Mouse (Mus musculus) midbrain, embryonic 16.5 days (tissue): Measurements from ENCODE around the gene Coil. TPM values are rescaled to one million over a fixed set of nuclear protein-coding genes. Genes with fewer than 3 reads are reported as not detected.

Source experiments
- ATAC-seq: fragments of 200-750 bp; cut with Nextera tagmentation; 2 replicates; pipeline ENCODE4 v1.8.0; 2017; ENCODE audit warnings: moderate TSS enrichment
- H3K27ac ChIP-seq: fragments of 300-500 bp; sonication (generic); 2 replicates; pipeline ENCODE4 v1.5.1; 2014; ENCODE audit warnings: mild to moderate bottlenecking, low read length, mixed read lengths
- H3K27me3 ChIP-seq: fragments of 300-500 bp; sonication (generic); 2 replicates; pipeline ENCODE4 v1.6.1; 2014; ENCODE audit warnings: low read depth, low read length, mixed read lengths; ENCODE audit not compliant: control insufficient read depth, insufficient read depth
- H3K36me3 ChIP-seq: fragments of 300-500 bp; sonication (generic); 2 replicates; pipeline ENCODE4 v1.6.1; 2014; ENCODE audit warnings: mild to moderate bottlenecking, low read length, moderate library complexity, mixed read lengths; ENCODE audit not compliant: control insufficient read depth, insufficient read depth
- H3K4me1 ChIP-seq: fragments of 300-500 bp; sonication (generic); 2 replicates; pipeline ENCODE4 v1.6.1; 2014; ENCODE audit warnings: mild to moderate bottlenecking, low read length, mixed read lengths; ENCODE audit not compliant: control insufficient read depth, insufficient read depth
- H3K4me2 ChIP-seq: fragments of 300-500 bp; sonication (generic); 2 replicates; pipeline ENCODE4 v1.6.1; 2014; ENCODE audit warnings: mild to moderate bottlenecking, low read length, mixed read lengths
- H3K4me3 ChIP-seq: fragments of 300-500 bp; sonication (generic); 2 replicates; pipeline ENCODE4 v1.5.1; 2014; ENCODE audit warnings: low read depth, mild to moderate bottlenecking, low read length, moderate library complexity, mixed read lengths
- H3K9ac ChIP-seq: fragments of 300-500 bp; sonication (generic); 2 replicates; pipeline ENCODE4 v1.6.1; 2014; ENCODE audit warnings: low read depth, low read length, mixed read lengths
- H3K9me3 ChIP-seq: fragments of 300-500 bp; sonication (generic); replicated peaks from 2 replicates; pipeline ENCODE4 v1.6.1; 2014; ENCODE audit warnings: mild to moderate bottlenecking, low read length, mixed read lengths; ENCODE audit not compliant: control insufficient read depth, poor library complexity, severe bottlenecking
- WGBS: fragments of 180-500 bp; shearing (Covaris S2); extraction: QIAGEN DNeasy Blood & Tissue Kit; methylation state at CpG from one replicate; pipeline ENCODE4 v1.1.7; 2014; 5-methylcytosine and 5-hydroxymethylcytosine counted together
- polyA plus RNA-seq: library from polyadenylated mRNA; unstranded; fragments of >200 nt; fragmentation: Nextera tagmentation; extraction: Ambion mirVana; gene quantifications from 2 replicates; pipeline ENCODE4 v1.2.1, GENCODE M21; 2015

Coil gene
- polyA plus RNA-seq, 1 experiment from 2014 or later = 30.4 TPM

DNA sequence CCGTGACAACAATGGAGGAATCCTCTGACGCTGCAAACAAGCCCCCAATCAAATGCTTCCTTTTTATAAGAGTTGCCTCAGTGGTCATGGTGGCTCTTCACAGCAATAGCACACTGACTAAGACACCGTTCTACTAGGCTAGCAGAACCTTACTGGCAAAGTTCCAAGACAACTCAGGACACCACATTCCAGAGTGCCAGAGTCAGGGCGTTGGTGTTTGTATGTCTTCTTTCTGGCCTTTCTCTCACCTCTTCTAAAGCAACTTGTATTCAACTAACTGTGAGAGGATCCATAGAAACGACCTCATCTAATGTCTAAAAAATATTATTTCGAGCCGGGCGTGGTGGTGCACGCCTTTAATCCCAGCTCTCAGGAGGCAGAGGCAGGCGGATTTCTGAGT, 53.4 kb downstream of the Coil start:
- Histone ChIP-seq H3K27me3 (no peaks in the 10 kb centered on the region), H3K4me3 (no peak overlapping the region), H3K36me3 (no peaks in the 10 kb centered on the region), H3K4me2 (no peak overlapping the region), H3K4me1 (no peaks in the 10 kb centered on the region), H3K9ac (no peak overlapping the region), H3K27ac (no peak overlapping the region), H3K9me3 (no peaks in the 10 kb centered on the region)
- ATAC-seq = no peak
- 74% methylated on average over 10 of the region's 10 CpGs for WGBS

DNA sequence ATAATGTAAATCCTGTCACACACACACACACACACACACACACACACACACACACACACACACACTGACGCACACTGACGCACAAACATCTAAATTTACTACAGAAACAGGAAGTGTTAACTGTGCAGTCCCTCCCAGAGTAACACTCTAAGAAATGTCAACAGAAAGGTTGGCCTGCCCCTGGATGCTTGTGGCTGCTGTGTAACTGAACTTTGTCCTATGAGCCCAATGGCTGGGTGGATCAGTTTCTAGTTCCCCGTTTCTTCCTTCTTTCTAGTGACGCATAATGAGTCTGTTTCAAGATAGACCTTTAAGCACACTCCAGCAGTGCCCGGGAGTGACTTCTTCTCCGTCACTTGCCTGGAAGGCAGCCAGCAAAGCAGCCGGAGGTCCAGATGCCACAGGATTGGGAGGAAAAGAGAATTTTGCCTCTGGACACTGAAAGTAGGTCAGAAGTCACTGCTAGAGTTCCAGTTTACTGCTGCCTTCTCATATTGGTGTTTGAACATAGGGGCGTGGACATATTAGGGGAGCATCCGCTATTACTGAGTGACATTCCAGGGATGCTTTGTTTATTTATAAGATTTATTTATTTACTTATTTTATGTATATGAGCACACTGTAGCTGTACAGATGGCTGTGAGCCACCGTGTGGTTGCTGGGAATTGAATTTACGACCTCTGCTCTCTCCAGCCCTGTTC, 54.3 kb downstream of the Coil start:
- no peaks in the 10 kb centered on the region for H3K9me3 ChIP-seq
- no peaks in the 10 kb centered on the region for H3K27me3 ChIP-seq
- H3K27ac ChIP-seq = no peak overlapping the region
- no peak overlapping the region for H3K4me3 ChIP-seq
- no peaks in the 10 kb centered on the region for H3K4me1 ChIP-seq
- ATAC-seq = no peak
- no peak overlapping the region for H3K9ac ChIP-seq
- 59% methylated on average over 11 of the region's 11 CpGs for WGBS
- H3K4me2 ChIP-seq = no peak overlapping the region
- no peaks in the 10 kb centered on the region for H3K36me3 ChIP-seq

DNA sequence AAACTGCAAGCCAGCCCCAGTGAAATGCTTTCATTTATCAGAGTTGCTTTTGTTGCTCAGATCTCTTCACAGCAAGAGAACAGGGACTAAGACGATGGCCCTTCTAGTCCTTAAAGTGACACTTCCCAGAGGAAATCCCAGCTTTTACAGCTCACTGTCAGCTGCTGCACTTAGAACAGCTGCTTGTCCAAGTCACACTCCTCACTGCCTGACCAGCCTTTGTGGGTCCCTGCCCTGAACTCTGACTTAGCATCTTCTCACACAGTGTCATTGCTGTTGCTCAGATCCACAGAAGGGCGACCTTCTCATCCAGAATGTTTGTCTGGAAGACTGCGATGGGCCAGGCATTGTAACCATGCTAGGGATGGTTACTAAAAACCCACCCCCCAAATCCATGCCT, 55.6 kb downstream of the Coil start:
- WGBS = 77% methylated on average over 3 of the region's 3 CpGs
- no peak for ATAC-seq

DNA sequence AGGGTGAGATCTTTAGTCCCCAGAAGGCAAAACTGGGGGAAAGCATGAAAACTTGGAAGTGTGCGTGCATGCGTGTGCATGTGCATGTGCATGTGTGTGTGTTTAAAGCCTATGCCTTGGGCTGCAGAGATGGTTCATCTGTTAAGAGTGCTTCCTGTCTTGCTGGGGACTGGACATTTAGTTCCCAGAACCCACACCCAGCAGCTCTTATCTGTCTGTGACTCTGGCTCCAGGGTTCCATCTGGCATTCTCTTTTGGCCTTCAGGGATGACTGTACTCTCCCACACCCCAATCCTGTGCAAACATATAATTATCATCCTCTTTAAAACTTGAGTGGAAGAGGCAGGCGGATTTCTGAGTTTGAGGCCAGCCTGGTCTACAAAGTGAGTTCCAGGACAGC, 56.1 kb downstream of the Coil start:
- 92% methylated on average over 3 of the region's 3 CpGs for WGBS
- Histone ChIP-seq H3K9me3 (no peaks in the 10 kb centered on the region), H3K27me3 (no peaks in the 10 kb centered on the region)

More for the DNA sequence above, 55.6 kb downstream of the Coil start:
- H3K4me3 ChIP-seq = no peak overlapping the region
- no peaks in the 10 kb centered on the region for H3K9me3 ChIP-seq
- H3K9ac ChIP-seq = no peak overlapping the region
- H3K36me3 ChIP-seq = no peaks in the 10 kb centered on the region
- no peak overlapping the region for H3K27ac ChIP-seq
- H3K4me1 ChIP-seq = no peaks in the 10 kb centered on the region
- no peaks in the 10 kb centered on the region for H3K27me3 ChIP-seq
- H3K4me2 ChIP-seq = no peak overlapping the region

DNA sequence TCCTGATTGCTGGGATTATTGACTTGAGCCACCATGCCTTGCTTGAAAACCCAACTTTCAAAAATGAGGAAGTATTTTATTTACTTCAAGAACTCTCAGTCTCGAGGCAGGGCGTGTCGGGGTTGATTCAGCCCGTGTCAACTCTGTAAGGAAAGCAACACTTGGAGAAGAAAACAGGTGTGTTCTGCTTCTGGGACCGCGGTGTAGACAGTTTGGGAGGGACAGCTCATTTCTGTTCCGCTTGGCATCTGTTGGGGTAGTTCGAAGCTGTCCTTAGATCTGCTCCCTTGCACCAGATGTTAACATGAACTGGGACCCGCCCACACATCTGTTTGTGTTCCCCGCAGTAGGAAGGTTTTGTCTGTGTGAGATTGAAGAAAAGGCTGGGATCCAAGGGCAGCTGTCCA, 57.9 kb downstream of the Coil start:
- H3K4me3 ChIP-seq = no peak overlapping the region
- 78% methylated on average over 10 of the region's 10 CpGs for WGBS
- H3K4me2 ChIP-seq = no peak overlapping the region
- no peak overlapping the region for H3K27ac ChIP-seq
- no peaks in the 10 kb centered on the region for H3K9me3 ChIP-seq
- H3K27me3 ChIP-seq = no peaks in the 10 kb centered on the region
- no peak for ATAC-seq
- no peak overlapping the region for H3K9ac ChIP-seq
- H3K36me3 ChIP-seq = no peaks in the 10 kb centered on the region
- H3K4me1 ChIP-seq = no peaks in the 10 kb centered on the region

More for the DNA sequence above, 56.1 kb downstream of the Coil start:
- Histone ChIP-seq H3K4me2 (no peak overlapping the region), H3K36me3 (no peaks in the 10 kb centered on the region), H3K4me3 (no peak overlapping the region), H3K27ac (no peak overlapping the region), H3K9ac (no peak overlapping the region), H3K4me1 (no peaks in the 10 kb centered on the region)
- ATAC-seq = no peak

DNA sequence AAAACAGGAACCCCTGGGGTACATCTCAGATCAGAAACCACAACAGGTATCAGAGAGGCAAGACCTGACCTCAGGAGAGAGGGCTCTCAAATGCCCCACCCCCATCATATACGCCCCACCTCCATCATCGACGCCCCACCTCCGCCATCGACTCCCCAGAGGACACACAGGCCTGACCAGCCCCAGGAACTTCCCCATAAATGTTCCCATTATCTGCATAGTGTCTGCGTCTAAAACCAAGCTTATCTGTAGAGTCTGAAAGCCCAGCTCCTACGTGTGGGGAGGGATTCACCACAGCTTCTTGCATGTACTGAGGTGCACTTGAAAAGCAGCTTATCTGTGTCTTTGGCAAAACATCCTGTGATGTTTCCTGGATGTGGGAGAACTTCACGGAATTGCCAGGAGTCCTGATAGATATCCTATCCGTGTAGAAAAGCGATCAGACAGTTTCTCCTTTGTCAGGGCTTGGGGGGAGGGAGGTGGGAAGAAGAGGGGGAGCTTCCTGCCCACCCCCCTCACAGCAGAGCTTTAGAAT, 58.9 kb downstream of the Coil start:
- no peak for ATAC-seq
- Histone ChIP-seq H3K9ac (no peak overlapping the region), H3K9me3 (no peaks in the 10 kb centered on the region), H3K27me3 (no peaks in the 10 kb centered on the region), H3K36me3 (no peaks in the 10 kb centered on the region), H3K4me1 (no peaks in the 10 kb centered on the region), H3K4me3 (no peak overlapping the region), H3K27ac (no peak overlapping the region), H3K4me2 (no peak overlapping the region)
- 70% methylated on average over 10 of the region's 10 CpGs for WGBS

DNA sequence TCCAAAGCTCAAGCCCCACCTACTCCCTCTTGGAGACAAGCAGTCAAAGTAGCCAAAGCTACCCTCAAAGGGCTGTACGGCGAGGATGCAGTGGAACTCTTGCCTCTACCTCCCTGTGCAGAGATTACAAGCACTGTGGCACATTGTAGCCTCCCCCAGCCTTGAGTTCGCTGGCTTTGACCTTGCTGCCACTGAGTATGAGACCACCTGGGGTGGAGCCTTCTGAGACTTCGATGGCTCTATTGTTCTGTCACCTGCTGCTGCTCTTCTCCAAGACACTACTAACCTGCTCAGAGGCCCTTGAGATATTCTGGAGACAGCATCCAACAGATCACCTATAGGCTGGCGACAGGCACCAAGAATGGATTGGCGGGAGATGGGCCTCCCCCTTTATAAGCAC, 60.5 kb downstream of the Coil start:
- Histone ChIP-seq H3K27ac (no peak overlapping the region), H3K27me3 (no peaks in the 10 kb centered on the region), H3K9ac (no peak overlapping the region), H3K4me1 (no peaks in the 10 kb centered on the region), H3K4me3 (no peak overlapping the region), H3K9me3 (no peaks in the 10 kb centered on the region), H3K4me2 (no peak overlapping the region), H3K36me3 (no peaks in the 10 kb centered on the region; the same call in 1 of the 2 replicates)
- WGBS = 78% methylated on average over 6 of the region's 6 CpGs
- ATAC-seq = no peak

DNA sequence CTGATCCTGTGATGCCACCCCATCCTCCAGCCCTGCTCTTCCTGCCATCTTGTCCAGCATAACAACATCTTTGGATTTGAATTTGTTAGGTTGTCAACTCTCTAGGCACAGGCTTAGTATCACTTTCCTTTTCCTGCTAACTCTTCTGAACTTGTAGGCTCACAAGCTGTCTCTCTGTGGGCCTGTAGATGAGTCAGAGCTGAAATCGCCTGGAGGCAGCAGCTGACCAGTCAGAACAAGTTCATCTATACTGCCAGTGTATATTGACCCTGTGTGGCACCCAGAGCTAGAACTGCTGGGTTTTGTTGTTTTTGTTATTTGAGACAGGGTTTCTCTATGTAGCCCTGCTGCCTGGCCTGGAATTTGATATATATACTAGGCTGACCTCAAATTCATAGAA, 61.1 kb downstream of the Coil start:
- Histone ChIP-seq H3K27ac (no peak overlapping the region), H3K9me3 (no peaks in the 10 kb centered on the region), H3K4me1 (no peaks in the 10 kb centered on the region), H3K4me3 (no peak overlapping the region), H3K36me3 (no peaks in the 10 kb centered on the region; the same call in 1 of the 2 replicates), H3K27me3 (no peaks in the 10 kb centered on the region), H3K9ac (no peak overlapping the region), H3K4me2 (no peak overlapping the region)
- no peak for ATAC-seq
- 83% methylated on average over 1 of the region's 1 CpGs for WGBS

DNA sequence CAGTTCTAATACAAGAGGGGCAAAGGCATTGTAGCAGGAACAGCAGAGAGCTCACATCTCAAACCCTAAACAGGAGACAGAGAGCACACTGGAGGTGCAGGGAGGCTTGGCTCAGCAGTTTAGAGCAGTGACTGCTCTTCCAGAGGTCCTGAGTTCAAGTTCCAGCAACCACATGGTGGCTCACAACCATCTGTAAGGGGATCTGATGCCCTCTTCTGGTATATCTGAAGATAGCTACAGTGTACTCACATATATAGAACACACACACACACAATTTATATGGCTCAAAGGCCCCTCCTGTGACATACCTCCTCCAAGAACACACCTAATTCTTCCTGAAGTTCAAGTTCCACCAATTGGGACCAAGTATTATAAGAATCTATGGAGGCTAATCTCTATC, 64.5 kb downstream of the Coil start:
- ATAC-seq = no peak
- H3K27me3 ChIP-seq = no peaks in the 10 kb centered on the region
- H3K27ac ChIP-seq = no peak overlapping the region

More for the DNA sequence above, 64.5 kb downstream of the Coil start:
- H3K4me3 ChIP-seq = no peak overlapping the region
- H3K9me3 ChIP-seq = no peaks in the 10 kb centered on the region
- no peaks in the 10 kb centered on the region for H3K4me1 ChIP-seq
- peaks cover 13% of the 10 kb centered on the region for H3K36me3 ChIP-seq
- no peak overlapping the region for H3K4me2 ChIP-seq
- no peak overlapping the region for H3K9ac ChIP-seq
